Mouse (Mus musculus) olfactory bulb, adult 2 months (tissue): ENCODE results near the gene Ccdc65.

Experiments used
- CTCF ChIP-seq: fragments of 200-500 bp; IDR thresholded peaks from 2 replicates; pipeline ENCODE4 v1.5.1; 2012; ENCODE audit warnings: low read depth, mild to moderate bottlenecking, low read length, moderate library complexity; ENCODE audit not compliant: insufficient read depth
- POLR2A ChIP-seq: fragments of 200-500 bp; IDR thresholded peaks from 2 replicates; pipeline ENCODE4 v1.6.1; 2012; ENCODE audit warnings: mild to moderate bottlenecking, low read depth, low read length, moderate library complexity; ENCODE audit not compliant: insufficient read depth

DNA sequence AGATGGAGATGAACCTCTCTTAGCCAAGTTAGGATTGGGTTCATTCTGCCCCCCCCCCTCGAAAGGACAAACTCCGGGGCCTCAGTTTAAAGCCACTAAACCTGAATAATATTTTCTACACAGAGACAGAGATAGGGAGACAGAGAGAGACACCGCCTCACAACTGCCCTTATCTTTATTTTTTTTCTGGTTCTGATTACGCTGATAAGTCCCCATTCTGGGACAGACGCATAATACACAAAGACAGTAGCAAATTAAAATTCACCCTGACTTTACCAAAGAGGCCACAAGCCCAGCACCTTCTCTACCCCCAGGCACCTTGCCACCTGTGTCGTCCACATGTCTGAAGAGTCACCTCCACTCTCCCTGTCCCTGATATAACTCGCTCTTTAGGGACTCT lies 26.4 kb upstream of the Ccdc65 start:
- TF ChIP-seq POLR2A (no peak), CTCF (no peak)
